Mouse (Mus musculus) hindbrain, embryonic 16.5 days (tissue): Measurements from ENCODE around the gene Tpcn2. TPM values are rescaled to one million over a fixed set of nuclear protein-coding genes. Genes with fewer than 3 reads are reported as not detected.
A peak's percentile ranks its signal among the peaks of the same experiment; 100 is the strongest.

Source experiments
- ATAC-seq: fragments of 200-750 bp; cut with Nextera tagmentation; 2 replicates; pipeline ENCODE4 v1.8.0; 2017; ENCODE audit warnings: moderate TSS enrichment, moderate library complexity
- H3K27ac ChIP-seq: fragments of 300-500 bp; sonication (generic); 2 replicates; pipeline ENCODE4 v1.5.1; 2014; ENCODE audit warnings: low read depth, mild to moderate bottlenecking, control low read depth, low read length, moderate library complexity
- H3K27me3 ChIP-seq: fragments of 300-500 bp; sonication (generic); replicated peaks from 2 replicates; pipeline ENCODE4 v1.6.1; 2014; ENCODE audit warnings: low read length; ENCODE audit not compliant: control insufficient read depth, insufficient read depth
- H3K36me3 ChIP-seq: fragments of 300-500 bp; sonication (generic); 2 replicates; pipeline ENCODE4 v1.6.1; 2014; ENCODE audit warnings: mild to moderate bottlenecking, low read length, moderate library complexity, mixed read lengths; ENCODE audit not compliant: control insufficient read depth, insufficient read depth
- H3K4me1 ChIP-seq: fragments of 300-500 bp; sonication (generic); 2 replicates; pipeline ENCODE4 v1.6.1; 2014; ENCODE audit warnings: low read depth, low read length; ENCODE audit not compliant: control insufficient read depth, insufficient read depth
- H3K4me2 ChIP-seq: fragments of 300-500 bp; sonication (generic); 2 replicates; pipeline ENCODE4 v1.6.1; 2014; ENCODE audit warnings: mild to moderate bottlenecking, low read length, control low read depth, moderate library complexity
- H3K4me3 ChIP-seq: fragments of 300-500 bp; sonication (generic); 2 replicates; pipeline ENCODE4 v1.5.1; 2014; ENCODE audit warnings: mild to moderate bottlenecking, low read length, control low read depth, moderate library complexity
- H3K9ac ChIP-seq: fragments of 300-500 bp; sonication (generic); 2 replicates; pipeline ENCODE4 v1.6.1; 2014; ENCODE audit warnings: low read depth, mild to moderate bottlenecking, control low read depth, low read length, moderate library complexity
- H3K9me3 ChIP-seq: fragments of 300-500 bp; sonication (generic); 2 replicates; pipeline ENCODE4 v1.6.1; 2014; ENCODE audit warnings: mild to moderate bottlenecking, low read length, moderate library complexity; ENCODE audit not compliant: control insufficient read depth
- WGBS: fragments of 180-500 bp; shearing (Covaris S2); extraction: QIAGEN DNeasy Blood & Tissue Kit; methylation state at CpG from one replicate; pipeline ENCODE4 v1.1.7; 2014; 5-methylcytosine and 5-hydroxymethylcytosine counted together
- polyA plus RNA-seq: library from polyadenylated mRNA; unstranded; fragments of >200 nt; fragmentation: Nextera tagmentation; extraction: Ambion mirVana; gene quantifications from 2 replicates; pipeline ENCODE4 v1.2.1, GENCODE M21; 2015

Tpcn2 gene
- polyA plus RNA-seq, 1 experiment from 2014 or later = 2.8 TPM

GRCm38 (mm10) chr7:145239145-145239544 is 44.7 kb downstream of the Tpcn2 start:
- Histone ChIP-seq H3K27ac (no peak overlapping the region), H3K27me3 (no peaks in the 10 kb centered on the region), H3K9ac (no peak overlapping the region), H3K4me2 (no peak overlapping the region), H3K4me3 (no peak overlapping the region), H3K36me3 (no peaks in the 10 kb centered on the region), H3K4me1 (no peaks in the 10 kb centered on the region), H3K9me3 (no peaks in the 10 kb centered on the region)
- ATAC-seq = peak; percentile 40; the same call in 1 of the 2 replicates
- 46% methylated on average over 6 of the region's 6 CpGs for WGBS

DNA sequence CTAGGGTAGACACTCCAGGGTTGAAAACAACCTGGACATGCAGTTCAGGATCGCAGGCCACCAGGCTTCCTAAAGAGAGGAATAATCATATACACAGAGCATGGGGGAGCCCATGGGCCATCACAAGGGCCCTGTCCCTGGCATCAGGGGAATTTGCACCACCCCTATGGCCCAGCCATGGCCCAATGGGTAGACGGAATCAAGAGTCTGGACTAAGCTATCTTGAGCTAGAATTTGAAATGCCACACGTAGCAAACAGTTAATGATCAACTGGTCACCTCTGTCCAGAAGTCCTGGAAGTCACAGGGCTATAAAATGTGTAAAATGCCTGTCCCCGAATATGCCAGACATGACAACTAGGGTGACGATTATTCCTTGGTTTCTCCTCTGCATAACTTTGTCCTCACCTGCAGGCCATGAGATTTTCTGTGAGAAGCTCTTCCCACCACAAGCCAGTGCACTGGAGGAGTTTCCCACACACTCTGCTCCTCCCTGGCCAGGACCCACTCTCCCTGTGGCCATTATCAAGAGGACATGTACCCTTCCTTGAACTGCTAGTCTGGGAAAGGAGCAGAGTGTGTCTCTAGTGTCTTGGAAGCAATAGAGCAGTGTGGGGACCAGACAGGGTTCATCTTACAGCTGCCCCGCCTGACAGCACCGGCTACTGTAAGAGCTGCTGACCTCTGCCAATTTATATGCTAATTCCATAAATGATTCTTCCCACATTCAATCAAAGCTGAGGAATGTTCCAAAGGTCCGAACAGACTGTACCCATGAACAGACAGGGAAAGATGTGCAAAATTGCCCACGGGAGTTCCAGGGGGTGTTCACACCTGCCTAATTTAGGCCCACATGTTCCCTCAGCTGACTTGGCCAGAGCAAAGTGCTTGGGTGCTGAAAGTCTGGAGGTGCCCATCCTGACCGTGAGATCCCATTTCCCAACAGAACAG is 48.7 kb downstream of the Tpcn2 start:
- no peaks in the 10 kb centered on the region for H3K9me3 ChIP-seq
- no peak overlapping the region for H3K4me3 ChIP-seq
- no peak overlapping the region for H3K4me2 ChIP-seq
- H3K27ac ChIP-seq = no peak overlapping the region
- 78% methylated on average over 10 of the region's 10 CpGs for WGBS
- H3K27me3 ChIP-seq = no peaks in the 10 kb centered on the region
- no peak for ATAC-seq
- no peaks in the 10 kb centered on the region for H3K4me1 ChIP-seq
- H3K36me3 ChIP-seq = no peaks in the 10 kb centered on the region
- no peak overlapping the region for H3K9ac ChIP-seq

DNA sequence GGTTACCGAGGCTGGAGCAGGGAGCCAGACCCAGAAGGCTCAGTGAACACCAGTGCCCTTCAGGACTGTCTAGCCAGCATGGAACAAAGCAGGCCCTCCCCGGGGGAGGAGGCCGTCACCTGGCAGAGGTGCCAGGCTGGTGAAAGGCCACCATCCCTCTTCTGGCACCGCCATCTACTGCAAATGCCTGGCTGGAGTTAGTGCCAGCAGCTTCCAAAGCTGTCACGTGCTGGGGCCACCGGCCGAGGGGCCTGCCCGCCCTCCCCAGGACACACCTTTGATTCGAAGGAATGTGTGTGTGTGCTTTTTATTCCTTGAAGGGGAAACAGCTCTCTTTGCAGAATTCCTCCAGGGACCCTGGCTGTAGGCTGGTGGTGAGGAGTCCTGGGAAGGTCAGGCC is 52.2 kb downstream of the Tpcn2 start:
- Histone ChIP-seq H3K27ac (no peak overlapping the region), H3K9ac (no peak overlapping the region), H3K36me3 (no peaks in the 10 kb centered on the region), H3K4me1 (no peaks in the 10 kb centered on the region), H3K4me2 (no peak overlapping the region), H3K27me3 (no peaks in the 10 kb centered on the region), H3K4me3 (no peak overlapping the region), H3K9me3 (no peaks in the 10 kb centered on the region)
- ATAC-seq = no peak
- WGBS = 77% methylated on average over 9 of the region's 9 CpGs

GRCm38 (mm10) chr7:145226641-145227040 is 57.2 kb downstream of the Tpcn2 start:
- H3K4me1 ChIP-seq = no peaks in the 10 kb centered on the region
- no peaks in the 10 kb centered on the region for H3K36me3 ChIP-seq
- WGBS = 94% methylated on average over 6 of the region's 6 CpGs
- ATAC-seq = no peak
- H3K4me3 ChIP-seq = no peak overlapping the region
- H3K27ac ChIP-seq = no peak overlapping the region
- H3K9me3 ChIP-seq = no peaks in the 10 kb centered on the region
- no peaks in the 10 kb centered on the region for H3K27me3 ChIP-seq
- H3K4me2 ChIP-seq = no peak overlapping the region
- no peak overlapping the region for H3K9ac ChIP-seq

- no peaks in the 10 kb centered on the region for H3K4me1 ChIP-seq
- no peaks in the 10 kb centered on the region for H3K36me3 ChIP-seq
- no peaks in the 10 kb centered on the region for H3K9me3 ChIP-seq
- no peak overlapping the region for H3K27ac ChIP-seq
- H3K4me2 ChIP-seq = no peak overlapping the region
- H3K9ac ChIP-seq = no peak overlapping the region
- 81% methylated on average over 6 of the region's 6 CpGs for WGBS
- H3K27me3 ChIP-seq = no peaks in the 10 kb centered on the region
- no peak for ATAC-seq
- H3K4me3 ChIP-seq = no peak overlapping the region
Observed at GRCm38 (mm10) chr7:145225626-145226025, 58.2 kb downstream of the Tpcn2 start.

GRCm38 (mm10) chr7:145221841-145222689 is 61.7 kb downstream of the Tpcn2 start:
- Histone ChIP-seq H3K27ac (no peak overlapping the region), H3K4me1 (no peaks in the 10 kb centered on the region), H3K9me3 (no peaks in the 10 kb centered on the region), H3K27me3 (no peaks in the 10 kb centered on the region), H3K4me2 (no peak overlapping the region), H3K36me3 (no peaks in the 10 kb centered on the region), H3K4me3 (no peak overlapping the region), H3K9ac (no peak overlapping the region)
- WGBS = 27% methylated on average over 2 of the region's 2 CpGs
- no peak for ATAC-seq

DNA sequence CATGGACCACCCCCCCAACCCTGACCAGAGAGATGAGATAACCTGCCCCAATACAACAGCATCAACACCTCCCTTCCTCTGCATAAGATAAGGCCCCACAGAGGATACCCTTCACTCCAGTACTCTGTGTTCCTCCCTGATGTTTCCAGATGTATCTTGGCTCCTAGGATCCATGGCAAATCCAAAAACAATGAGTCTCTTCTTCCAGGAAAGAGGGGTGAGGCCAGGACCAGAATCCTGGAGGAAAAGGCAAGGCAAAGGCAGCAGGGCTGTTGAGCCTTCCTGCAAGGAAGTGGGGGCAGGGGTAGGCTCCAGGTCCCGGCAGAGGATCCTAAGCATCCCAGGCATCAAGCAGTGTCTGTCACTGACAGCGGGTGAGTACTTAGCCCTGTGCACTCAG is 62.5 kb downstream of the Tpcn2 start:
- Histone ChIP-seq H3K27ac (no peak overlapping the region), H3K4me3 (no peak overlapping the region), H3K36me3 (no peaks in the 10 kb centered on the region), H3K27me3 (no peaks in the 10 kb centered on the region), H3K4me2 (no peak overlapping the region), H3K4me1 (no peaks in the 10 kb centered on the region), H3K9me3 (no peaks in the 10 kb centered on the region), H3K9ac (no peak overlapping the region)
- 69% methylated on average over 2 of the region's 2 CpGs for WGBS
- no peak for ATAC-seq

DNA sequence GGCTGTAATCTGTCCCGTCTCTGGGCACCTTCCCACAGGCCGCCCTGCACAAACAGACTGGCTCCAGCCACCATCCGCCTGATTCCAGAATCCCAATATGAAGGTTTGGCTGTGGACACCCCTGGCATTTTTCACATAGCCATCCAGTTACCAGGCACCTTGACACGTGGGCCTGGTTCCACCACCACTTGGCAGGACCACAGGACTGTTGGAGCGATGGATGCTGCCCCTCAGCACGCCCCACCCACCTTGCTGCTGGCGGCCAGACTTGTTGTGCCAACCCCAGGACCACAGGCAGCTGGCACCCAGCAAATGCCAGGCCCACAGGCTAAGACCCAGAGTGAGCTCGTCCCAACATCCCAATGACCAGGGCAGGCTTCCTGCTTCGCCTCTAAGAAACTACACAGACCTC is 64.4 kb downstream of the Tpcn2 start:
- Histone ChIP-seq H3K9me3 (no peaks in the 10 kb centered on the region), H3K4me2 (no peak overlapping the region), H3K36me3 (no peaks in the 10 kb centered on the region), H3K27me3 (no peaks in the 10 kb centered on the region), H3K4me1 (no peaks in the 10 kb centered on the region), H3K9ac (no peak overlapping the region), H3K4me3 (no peak overlapping the region), H3K27ac (no peak overlapping the region)
- WGBS = 65% methylated on average over 9 of the region's 9 CpGs
- peak; percentile 79 for ATAC-seq

DNA sequence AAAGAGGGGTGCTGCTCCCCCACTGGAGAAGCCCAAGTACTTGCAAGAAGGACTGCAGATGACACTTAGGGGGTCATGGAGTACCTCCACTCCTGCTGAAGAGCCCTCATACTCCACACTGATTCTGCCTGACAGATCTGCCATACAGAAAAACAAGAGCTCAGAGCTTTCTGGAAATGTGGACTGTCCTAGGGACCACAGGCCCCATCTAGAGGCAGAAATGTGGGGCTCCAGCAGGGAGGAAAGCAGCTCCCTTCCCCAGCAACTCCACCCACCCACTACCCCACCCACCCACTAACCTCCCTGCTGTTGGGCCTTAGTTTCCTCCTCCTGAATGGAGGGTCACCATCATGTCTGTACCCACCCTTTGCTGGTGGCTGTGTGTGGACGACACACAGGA is 67.2 kb downstream of the Tpcn2 start:
- Histone ChIP-seq H3K36me3 (no peaks in the 10 kb centered on the region), H3K4me3 (no peak overlapping the region), H3K9ac (no peak overlapping the region), H3K27ac (no peak overlapping the region), H3K9me3 (no peaks in the 10 kb centered on the region), H3K4me1 (peaks cover 3% of the 10 kb centered on the region), H3K27me3 (no peaks in the 10 kb centered on the region), H3K4me2 (no peak overlapping the region)
- no peak for ATAC-seq
- WGBS = 45% methylated on average over 1 of the region's 1 CpGs
